Mouse (Mus musculus) small intestine, adult 2 months (tissue): ENCODE measurements around the gene Frem2. TPM values are rescaled to one million over a fixed set of nuclear protein-coding genes. Genes with fewer than 3 reads are reported as not detected.

ENCODE experiments used
- H3K27ac ChIP-seq: fragments of 200-500 bp; 2 replicates; pipeline ENCODE4 v1.5.1; 2012; ENCODE audit warnings: low read depth, low read length, control low read depth, inconsistent platforms; ENCODE audit not compliant: insufficient read depth
- H3K27me3 ChIP-seq: fragments of 200-500 bp; 2 replicates; pipeline ENCODE4 v1.6.1; 2012; ENCODE audit warnings: mild to moderate bottlenecking, moderate library complexity, low read length, inconsistent platforms; ENCODE audit not compliant: control insufficient read depth, insufficient read depth
- H3K36me3 ChIP-seq: fragments of 200-500 bp; 2 replicates; pipeline ENCODE4 v1.6.1; 2012; ENCODE audit warnings: mild to moderate bottlenecking, low read length, control low read depth, inconsistent platforms; ENCODE audit not compliant: control insufficient read depth, insufficient read depth
- H3K4me1 ChIP-seq: fragments of 200-500 bp; 2 replicates; pipeline ENCODE4 v1.6.1; 2012; ENCODE audit warnings: low read length, inconsistent platforms, mixed read lengths; ENCODE audit not compliant: control insufficient read depth, insufficient read depth, insufficient read length
- H3K4me3 ChIP-seq: fragments of 200-500 bp; 2 replicates; pipeline ENCODE4 v1.5.1; 2012; ENCODE audit warnings: low read depth, mild to moderate bottlenecking, control low read depth, inconsistent platforms, low read length, moderate library complexity
- CTCF ChIP-seq: fragments of 200-500 bp; IDR thresholded peaks from 2 replicates; pipeline ENCODE4 v1.5.1; 2012; ENCODE audit warnings: low read depth, mild to moderate bottlenecking, control low read depth, inconsistent platforms, low read length, moderate library complexity, mixed read lengths; ENCODE audit not compliant: insufficient replicate concordance, insufficient read length; ENCODE audit errors: extremely low read depth
- POLR2A ChIP-seq: fragments of 200-500 bp; IDR thresholded peaks from 2 replicates; pipeline ENCODE4 v1.6.1; 2012; ENCODE audit warnings: low read depth, mild to moderate bottlenecking, control low read depth, inconsistent platforms, low read length, moderate library complexity
- WGBS: fragments of 180-500 bp; shearing (Covaris S2); methylation state at CpG from one replicate; pipeline ENCODE4 v1.1.7; 2018; 5-methylcytosine and 5-hydroxymethylcytosine counted together
- polyA plus RNA-seq: library from polyadenylated mRNA; depleted of rRNA; stranded (reverse); fragments of >200 nt; gene quantifications from 2 replicates; pipeline ENCODE4 v1.2.3, GENCODE M21; 2012; rRNA removed

Frem2 gene
- polyA plus RNA-seq = 1.1 and 2.1 TPM in 2 replicates

- peaks cover 4% of the 10 kb centered on the region; the same call in 1 of the 2 replicates for H3K27me3 ChIP-seq
- 1% methylated on average over 34 of the region's 34 CpGs for WGBS
- H3K4me1 ChIP-seq = no peaks in the 10 kb centered on the region; the same call in 1 of the 2 replicates
Measured at GRCm38 (mm10) chr3:53656878-53657561, at the start of gene Frem2. TSS of gene Frem2 (minus strand) at chr3:53657355.

GRCm38 (mm10) chr3:53705992-53706495, 48.9 kb upstream of the Frem2 start:
- no peaks in the 10 kb centered on the region for H3K36me3 ChIP-seq
- no peak overlapping the region for H3K4me3 ChIP-seq
- no peaks in the 10 kb centered on the region for H3K4me1 ChIP-seq
- TF ChIP-seq CTCF = no peak
- no peak for TF ChIP-seq POLR2A
- no peaks in the 10 kb centered on the region for H3K27me3 ChIP-seq
- 56% methylated on average over 6 of the region's 6 CpGs for WGBS
- no peak overlapping the region for H3K27ac ChIP-seq

More at GRCm38 (mm10) chr3:53656878-53657561, at the start of gene Frem2:
- peak within 1 kb of the TSS; percentile 52 for H3K4me3 ChIP-seq
- no peaks in the 10 kb centered on the region for H3K36me3 ChIP-seq
- H3K27ac ChIP-seq = no peak within 1 kb of the TSS
- TF ChIP-seq POLR2A = no peak
- no peak for TF ChIP-seq CTCF

- Histone ChIP-seq H3K4me3 (no peak overlapping the region), H3K27me3 (no peaks in the 10 kb centered on the region), H3K4me1 (no peaks in the 10 kb centered on the region), H3K27ac (no peak overlapping the region), H3K36me3 (no peaks in the 10 kb centered on the region)
- no peak for TF ChIP-seq POLR2A
- TF ChIP-seq CTCF = no peak
- 73% methylated on average over 8 of the region's 8 CpGs for WGBS
Measured at GRCm38 (mm10) chr3:53703126-53703505, 46.0 kb upstream of the Frem2 start.

DNA sequence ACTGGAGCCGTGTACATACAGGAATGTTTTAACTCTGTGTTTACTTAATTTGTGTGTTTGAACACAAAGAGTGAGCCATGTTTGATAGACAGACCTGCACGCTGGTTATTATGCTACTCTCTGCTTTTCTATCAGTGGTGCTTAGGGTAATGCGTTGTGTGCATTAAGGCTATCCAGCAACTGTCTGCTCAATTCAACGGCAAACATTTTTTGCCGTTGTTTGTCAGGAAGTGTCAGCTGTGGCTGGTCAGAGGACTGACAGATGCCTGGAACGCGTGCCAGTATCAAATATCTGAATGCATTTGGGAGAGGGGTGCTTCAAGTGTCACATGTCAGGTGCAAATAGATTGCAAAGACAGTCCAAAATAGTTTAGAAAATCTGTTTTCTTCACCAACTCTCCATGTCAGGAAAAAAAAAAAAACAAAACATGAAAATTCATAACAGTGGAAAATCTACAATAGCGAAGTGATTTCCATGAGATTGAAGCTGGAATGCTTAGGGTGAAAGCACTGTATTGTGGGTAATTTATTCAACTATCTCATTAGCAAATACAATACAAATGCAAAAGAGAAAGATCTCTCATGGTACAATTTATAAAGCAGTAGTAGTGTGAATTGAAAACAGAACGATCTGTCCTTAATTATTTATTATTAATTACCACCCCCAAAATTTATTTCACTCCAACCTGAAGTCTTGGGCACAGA, 45.4 kb upstream of the Frem2 start:
- WGBS = 55% methylated on average over 9 of the region's 9 CpGs
- TF ChIP-seq POLR2A (no peak), CTCF (no peak)
- H3K4me1 ChIP-seq = no peaks in the 10 kb centered on the region
- no peaks in the 10 kb centered on the region for H3K27me3 ChIP-seq
- H3K36me3 ChIP-seq = no peaks in the 10 kb centered on the region
- no peak overlapping the region for H3K4me3 ChIP-seq
- H3K27ac ChIP-seq = no peak overlapping the region

GRCm38 (mm10) chr3:53701940-53702339, 44.8 kb upstream of the Frem2 start:
- no peak overlapping the region for H3K4me3 ChIP-seq
- TF ChIP-seq CTCF = no peak
- TF ChIP-seq POLR2A = no peak
- no peaks in the 10 kb centered on the region for H3K27me3 ChIP-seq
- H3K27ac ChIP-seq = no peak overlapping the region
- H3K36me3 ChIP-seq = no peaks in the 10 kb centered on the region
- H3K4me1 ChIP-seq = no peaks in the 10 kb centered on the region
- WGBS = 32% methylated on average over 1 of the region's 1 CpGs

- 30% methylated on average over 6 of the region's 6 CpGs for WGBS
- Histone ChIP-seq H3K4me1 (no peaks in the 10 kb centered on the region), H3K27ac (no peak overlapping the region)
Measured at GRCm38 (mm10) chr3:53687776-53688175, 30.6 kb upstream of the Frem2 start.

GRCm38 (mm10) chr3:53682244-53682643, 25.1 kb upstream of the Frem2 start:
- no peak for TF ChIP-seq POLR2A
- TF ChIP-seq CTCF = no peak
- H3K27ac ChIP-seq = no peak overlapping the region
- no peak overlapping the region for H3K4me3 ChIP-seq
- H3K4me1 ChIP-seq = no peaks in the 10 kb centered on the region
- 79% methylated on average over 2 of the region's 2 CpGs for WGBS
- no peaks in the 10 kb centered on the region for H3K27me3 ChIP-seq
- no peaks in the 10 kb centered on the region for H3K36me3 ChIP-seq

More at GRCm38 (mm10) chr3:53687776-53688175, 30.6 kb upstream of the Frem2 start:
- TF ChIP-seq CTCF (no peak), POLR2A (no peak)
- Histone ChIP-seq H3K4me3 (no peak overlapping the region), H3K36me3 (no peaks in the 10 kb centered on the region), H3K27me3 (no peaks in the 10 kb centered on the region)
